Mouse (Mus musculus): ENCODE data around the gene Tmem174. TPM values are rescaled to one million over a fixed set of nuclear protein-coding genes. Genes with fewer than 3 reads are reported as not detected.

Tmem174 gene
- total RNA-seq, 2 experiments from 2014 or later = 0.23 TPM; not detected in 1

GRCm38 (mm10) chr13:98636571-98636970 is 639 bp downstream of the Tmem174 start:
- no peak for DNase-seq (ENCODE audit: low spot score in 2 of 2)
- intact Hi-C loops (cut with DNase I) = no loop called here

DNA sequence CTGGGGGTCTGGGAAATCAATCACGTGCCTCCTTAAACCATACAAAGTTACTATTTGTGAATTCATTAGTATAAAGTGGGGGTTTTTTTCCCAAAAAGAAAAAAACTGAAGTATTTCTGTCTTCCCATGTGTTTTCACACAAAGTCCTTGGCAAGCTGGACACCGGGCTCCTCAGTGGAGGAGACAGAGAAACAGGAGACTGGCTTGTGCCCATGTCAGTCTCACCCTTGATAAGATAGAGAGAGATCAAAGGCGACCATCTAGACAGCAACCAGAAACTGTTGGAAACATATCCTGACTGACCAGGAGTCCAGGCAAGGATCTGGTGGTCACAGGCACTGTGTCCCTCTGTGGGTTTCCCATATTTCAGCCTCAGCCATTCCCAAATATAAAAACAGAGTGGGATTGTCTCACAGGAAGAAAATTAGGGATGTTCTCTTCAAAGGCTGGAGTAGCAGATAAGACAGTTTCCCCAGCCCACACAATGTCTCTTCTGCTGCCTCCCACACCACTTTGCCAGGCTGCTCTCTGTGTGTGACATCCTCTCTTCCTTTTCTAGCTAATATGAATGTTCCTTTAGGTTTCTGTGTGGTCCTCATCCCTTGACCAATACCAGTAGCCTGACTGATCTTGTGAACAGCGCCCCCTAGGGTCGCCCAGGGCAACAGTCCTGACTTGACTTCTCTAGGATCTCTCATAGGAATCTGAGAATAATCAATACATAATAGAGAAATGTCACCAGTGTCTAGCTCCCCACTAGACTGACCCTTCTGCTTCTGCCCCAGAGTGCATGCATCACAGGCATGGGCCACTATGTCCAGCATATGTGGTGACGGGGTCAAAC is 3.3 kb downstream of the Tmem174 start:
- peak; percentile 37 to 77 for DNase-seq (ENCODE audit: low spot score in 2 of 2)
- intact Hi-C loops (cut with DNase I) = no loop called here

- DNase-seq (ENCODE audit: low spot score in 2 of 2) = peak in 1 of 2 experiments; percentile 49
- intact Hi-C loops (cut with DNase I) = no loop called here
Observed at GRCm38 (mm10) chr13:98632306-98632942, 4.8 kb downstream of the Tmem174 start.

DNA sequence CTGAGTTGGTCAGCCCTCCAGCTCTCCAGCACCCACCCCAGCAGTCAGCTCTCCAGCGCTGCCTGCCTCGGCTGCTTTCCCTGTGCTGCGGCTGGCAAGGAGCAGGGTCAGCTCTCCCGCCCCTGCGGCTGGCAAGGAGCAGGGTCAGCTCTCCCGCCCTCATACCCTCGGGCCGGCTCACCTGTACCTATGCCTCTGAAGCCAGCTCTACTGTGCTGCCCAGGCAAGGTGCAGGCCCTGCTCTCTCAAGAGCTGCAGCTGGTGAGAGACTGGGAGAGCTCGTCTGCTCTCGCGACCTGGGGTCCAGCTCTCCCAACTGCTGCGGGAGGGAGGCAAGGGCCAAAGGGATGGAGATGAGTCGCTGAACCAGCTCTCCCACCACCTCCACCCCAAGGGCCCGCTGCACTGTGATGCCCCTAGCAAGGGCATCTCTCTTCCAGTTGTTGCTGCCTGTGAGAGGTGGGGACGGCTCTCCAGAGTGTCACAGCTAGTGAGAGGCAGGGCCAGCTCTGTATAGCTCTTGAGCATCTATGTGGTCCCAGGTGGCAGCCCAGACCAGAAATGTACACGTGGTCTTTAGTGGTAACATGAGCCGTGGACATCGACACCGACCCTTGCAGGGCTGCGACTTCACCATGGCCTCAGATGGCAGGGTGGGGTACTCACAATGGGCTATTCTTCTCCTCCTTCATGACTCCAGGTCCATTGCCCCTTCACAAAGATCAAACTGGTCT is 5.9 kb downstream of the Tmem174 start:
- intact Hi-C loops (cut with DNase I) = no loop called here
- DNase-seq (ENCODE audit: low spot score in 2 of 2) = no peak

- no peak for DNase-seq (ENCODE audit: low spot score in 2 of 2)
- intact Hi-C loops (cut with DNase I) = no loop called here
Observed at GRCm38 (mm10) chr13:98626736-98627135, 10.5 kb downstream of the Tmem174 start.

DNA sequence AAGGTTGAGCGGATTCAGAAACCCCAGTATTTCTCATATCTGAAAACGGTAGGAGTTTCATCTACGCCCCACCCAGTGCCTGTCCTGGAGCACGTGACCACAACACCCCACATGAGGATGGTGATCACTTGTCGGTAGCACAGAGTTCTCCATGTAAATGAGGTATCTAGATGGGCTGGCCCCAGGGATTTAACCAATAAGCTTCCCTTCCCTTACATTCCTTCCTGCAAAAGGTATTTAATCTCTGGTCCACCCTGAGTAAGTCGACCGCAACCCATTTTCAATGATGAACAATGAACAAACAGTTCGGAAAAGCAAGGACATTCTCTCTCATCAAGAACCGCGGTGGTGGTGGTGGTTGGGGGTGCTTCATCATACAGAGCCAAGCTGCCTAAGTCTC is 12.7 kb downstream of the Tmem174 start:
- intact Hi-C loops (cut with DNase I) = no loop called here

GRCm38 (mm10) chr13:98622881-98623549 is 14.2 kb downstream of the Tmem174 start:
- no peak for DNase-seq (ENCODE audit: low spot score in 2 of 2)

More for the DNA sequence above, 12.7 kb downstream of the Tmem174 start:
- DNase-seq (ENCODE audit: low spot score in 2 of 2) = no peak

DNA sequence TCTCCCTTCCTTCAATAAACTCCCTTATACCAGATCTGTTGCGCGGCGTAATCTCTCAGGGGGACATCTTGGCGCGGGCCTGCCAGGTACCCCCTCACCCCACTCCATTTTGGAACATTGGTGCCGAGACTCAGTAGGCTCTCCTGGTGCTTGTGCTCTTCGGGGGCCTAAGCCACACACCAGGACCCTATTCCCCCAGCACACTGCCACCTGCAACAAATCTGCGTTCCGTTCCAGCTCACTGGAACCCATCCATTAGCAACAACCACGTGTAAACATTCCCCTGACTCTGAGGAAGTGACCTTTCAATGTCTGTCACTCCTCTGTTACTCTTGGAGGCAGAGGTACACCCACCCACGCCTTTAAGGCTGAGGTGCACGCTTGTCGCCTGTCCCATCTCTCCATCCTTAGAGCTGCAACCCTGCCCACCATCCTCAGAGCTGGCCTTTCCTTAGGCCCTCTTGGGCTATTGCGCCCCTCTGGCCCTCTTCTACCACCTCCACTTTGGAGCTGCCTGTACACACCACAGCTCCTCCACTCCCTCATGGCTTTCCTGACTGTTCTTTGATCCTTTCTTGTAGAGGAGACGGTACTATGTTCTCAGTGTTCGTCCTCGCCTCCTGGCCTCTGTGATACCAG is 19.7 kb downstream of the Tmem174 start:
- no peak for DNase-seq (ENCODE audit: low spot score in 2 of 2)
- intact Hi-C loops (cut with DNase I) = no loop called here

More at GRCm38 (mm10) chr13:98622881-98623549, 14.2 kb downstream of the Tmem174 start:
- intact Hi-C loops (cut with DNase I) = no loop called here

- DNase-seq (ENCODE audit: low spot score in 2 of 2) = no peak
- intact Hi-C loops (cut with DNase I) = no loop called here
Observed at GRCm38 (mm10) chr13:98607885-98608477, 29.2 kb downstream of the Tmem174 start.

- intact Hi-C loops (cut with DNase I) = no loop called here
- no peak for DNase-seq (ENCODE audit: low spot score in 2 of 2)
Observed at GRCm38 (mm10) chr13:98603799-98604198, 33.4 kb downstream of the Tmem174 start.

- intact Hi-C loops (cut with DNase I) = no loop called here
- no peak for DNase-seq (ENCODE audit: low spot score in 2 of 2)
Observed at GRCm38 (mm10) chr13:98596746-98597145, 40.5 kb downstream of the Tmem174 start.

GRCm38 (mm10) chr13:98594726-98595141 is 42.5 kb downstream of the Tmem174 start:
- intact Hi-C loops (cut with DNase I) = no loop called here
- DNase-seq (ENCODE audit: low spot score in 2 of 2) = no peak

DNA sequence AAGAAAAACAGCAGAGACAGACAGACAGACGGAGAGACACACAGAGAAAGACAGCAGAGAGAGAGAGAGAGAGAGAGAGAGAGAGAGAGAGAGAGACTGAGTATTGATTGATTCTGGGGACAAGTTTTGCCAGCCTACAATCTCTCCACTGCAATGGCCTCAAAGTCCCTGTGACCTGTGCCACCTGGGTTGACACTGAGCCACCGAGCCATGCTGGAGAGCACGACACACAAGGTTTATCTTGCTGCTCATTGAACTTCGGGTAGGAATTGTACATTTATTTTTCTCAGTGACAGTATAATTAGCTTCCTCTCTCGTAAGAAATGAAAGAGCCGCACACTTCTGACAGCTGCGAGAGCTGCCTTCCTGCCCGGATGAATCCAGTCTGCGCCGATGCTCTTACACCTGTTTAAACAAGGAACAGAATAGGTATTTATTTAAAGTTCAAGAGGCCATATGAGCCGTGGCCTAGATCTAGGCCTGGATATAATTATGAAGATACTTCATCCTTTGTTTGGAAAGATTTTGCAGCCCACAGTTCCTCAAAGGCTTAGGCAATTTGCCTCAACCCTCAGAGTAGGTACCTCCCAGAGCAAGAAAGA is 43.2 kb downstream of the Tmem174 start:
- intact Hi-C loops (cut with DNase I) = no loop called here
- DNase-seq (ENCODE audit: low spot score in 2 of 2) = no peak

- DNase-seq (ENCODE audit: low spot score in 2 of 2) = no peak
- intact Hi-C loops (cut with DNase I) = no loop called here
Observed at GRCm38 (mm10) chr13:98591406-98591805, 45.8 kb downstream of the Tmem174 start.

GRCm38 (mm10) chr13:98590693-98591389 is 46.4 kb downstream of the Tmem174 start:
- no peak for DNase-seq (ENCODE audit: low spot score in 2 of 2)
- intact Hi-C loops (cut with DNase I) = no loop called here

- intact Hi-C loops (cut with DNase I) = loop anchor here (5.0 kb wide), 2 partner anchors 87 to 237 kb away; partner anchors contain the start of gene Foxd1
Observed at GRCm38 (mm10) chr13:98589572-98589971, 47.6 kb downstream of the Tmem174 start.

DNA sequence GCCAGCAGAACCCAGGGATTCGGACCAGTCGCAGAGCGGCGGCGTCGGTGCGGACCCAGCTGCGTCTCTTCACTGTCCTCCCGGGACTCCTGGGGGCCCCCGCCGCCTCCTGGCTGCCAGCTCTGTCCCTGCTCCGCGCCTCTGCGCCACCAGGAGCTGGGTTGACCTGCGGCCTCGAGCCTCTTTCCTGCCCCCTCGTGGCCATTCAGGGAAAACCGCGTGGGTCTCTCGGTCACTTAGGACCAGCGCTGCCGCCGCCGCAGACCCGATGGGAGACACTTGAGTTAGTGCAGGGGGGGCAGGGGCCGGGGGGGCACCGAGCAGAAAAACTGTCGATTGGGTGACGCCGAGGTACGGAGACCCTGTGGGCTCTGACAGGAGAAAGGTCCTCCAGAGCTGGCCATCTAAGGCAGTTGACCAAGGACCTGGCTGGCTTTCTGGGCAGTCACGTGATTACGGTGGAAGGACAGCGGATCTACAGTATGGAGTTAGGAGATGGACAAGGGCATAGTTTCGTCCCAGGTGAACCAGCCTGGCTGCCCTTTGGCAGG is 48.2 kb downstream of the Tmem174 start:
- intact Hi-C loops (cut with DNase I) = loop anchor here (5.0 kb wide), 2 partner anchors 87 to 237 kb away; partner anchors contain the start of gene Foxd1
- DNase-seq (ENCODE audit: low spot score in 2 of 2) = peak; percentile 61 to 71

More at GRCm38 (mm10) chr13:98589572-98589971, 47.6 kb downstream of the Tmem174 start:
- DNase-seq (ENCODE audit: low spot score in 2 of 2) = no peak
